Mouse (Mus musculus): ENCODE data around the gene Fbxo9. TPM values are rescaled to one million over a fixed set of nuclear protein-coding genes. Genes with fewer than 3 reads are reported as not detected.

The Fbxo9 gene
- polyA plus RNA-seq, 1 experiment from 2014 or later = 29.8 TPM

- no peaks in the 10 kb centered on the region for H3K27me3 ChIP-seq (ENCODE audit: control insufficient read depth, insufficient read depth, low read length)
- no peaks in the 10 kb centered on the region for H3K9me3 ChIP-seq (ENCODE audit: control insufficient read depth, low read length)
- WGBS = 90% methylated on average over 2 of the region's 2 CpGs
- H3K4me3 ChIP-seq (ENCODE audit: low read depth, low read length) = no peak overlapping the region
- H3K36me3 ChIP-seq (ENCODE audit: control insufficient read depth, insufficient read depth, low read length) = no peaks in the 10 kb centered on the region; the same call in 1 of the 2 replicates
- no peaks in the 10 kb centered on the region; the same call in 1 of the 2 replicates for H3K4me1 ChIP-seq (replicated peaks; ENCODE audit: control insufficient read depth, insufficient read depth, low read length)
- H3K4me2 ChIP-seq (ENCODE audit: low read depth, low read length, severe bottlenecking) = no peak overlapping the region
- DNase-seq (ENCODE audit: low spot score) (peak; percentile 18), ATAC-seq (replicated peaks; ENCODE audit: low FRiP score) (no peak)
- no peak overlapping the region for H3K9ac ChIP-seq (ENCODE audit: low read length)
- H3K27ac ChIP-seq (ENCODE audit: low read depth, low read length) = no peak overlapping the region
Measured at GRCm38 (mm10) chr9:78117690-78118089, 8.8 kb upstream of the Fbxo9 start.

GRCm38 (mm10) chr9:78115746-78116145, 6.9 kb upstream of the Fbxo9 start:
- Histone ChIP-seq H3K4me3 (ENCODE audit: low read depth, low read length) (no peak overlapping the region), H3K4me1 (replicated peaks; ENCODE audit: control insufficient read depth, insufficient read depth, low read length) (no peaks in the 10 kb centered on the region; the same call in 1 of the 2 replicates), H3K36me3 (ENCODE audit: control insufficient read depth, insufficient read depth, low read length) (no peaks in the 10 kb centered on the region), H3K4me2 (ENCODE audit: low read depth, low read length, severe bottlenecking) (no peak overlapping the region), H3K9me3 (ENCODE audit: control insufficient read depth, low read length) (no peaks in the 10 kb centered on the region), H3K9ac (ENCODE audit: low read length) (no peak overlapping the region), H3K27ac (ENCODE audit: low read depth, low read length) (no peak overlapping the region), H3K27me3 (ENCODE audit: control insufficient read depth, insufficient read depth, low read length) (no peaks in the 10 kb centered on the region)
- DNase-seq (ENCODE audit: low spot score) = peak; percentile 35
- WGBS = 95% methylated on average over 9 of the region's 9 CpGs
- no peak for ATAC-seq (replicated peaks; ENCODE audit: low FRiP score)

GRCm38 (mm10) chr9:78113538-78113885, 4.6 kb upstream of the Fbxo9 start:
- H3K27ac ChIP-seq (ENCODE audit: low read depth, low read length) = peak overlapping the region; percentile 87
- ATAC-seq (replicated peaks; ENCODE audit: low FRiP score) = peak; percentile 25
- no peaks in the 10 kb centered on the region; the same call in 1 of the 2 replicates for H3K4me1 ChIP-seq (replicated peaks; ENCODE audit: control insufficient read depth, insufficient read depth, low read length)
- peak overlapping the region; percentile 98 for H3K9ac ChIP-seq (ENCODE audit: low read length)
- DNase-seq (ENCODE audit: low spot score) = no peak
- H3K36me3 ChIP-seq (ENCODE audit: control insufficient read depth, insufficient read depth, low read length) = no peaks in the 10 kb centered on the region
- no peaks in the 10 kb centered on the region for H3K9me3 ChIP-seq (ENCODE audit: control insufficient read depth, low read length)
- H3K4me2 ChIP-seq (ENCODE audit: low read depth, low read length, severe bottlenecking) = peak overlapping the region; percentile 54
- 1% methylated on average over 14 of the region's 14 CpGs for WGBS
- H3K4me3 ChIP-seq (ENCODE audit: low read depth, low read length) = peak overlapping the region; percentile 86
- no peaks in the 10 kb centered on the region for H3K27me3 ChIP-seq (ENCODE audit: control insufficient read depth, insufficient read depth, low read length)

- no peaks in the 10 kb centered on the region for H3K36me3 ChIP-seq (ENCODE audit: control insufficient read depth, insufficient read depth, low read length)
- DNase-seq (ENCODE audit: low spot score) (peak; percentile 95), ATAC-seq (replicated peaks; ENCODE audit: low FRiP score) (peak; percentile 79)
- H3K9ac ChIP-seq (ENCODE audit: low read length) = peak overlapping the region; percentile 98
- H3K27ac ChIP-seq (ENCODE audit: low read depth, low read length) = peak overlapping the region; percentile 87
- peak overlapping the region; percentile 86 for H3K4me3 ChIP-seq (ENCODE audit: low read depth, low read length)
- H3K4me2 ChIP-seq (ENCODE audit: low read depth, low read length, severe bottlenecking) = peak overlapping the region; percentile 54
- no peaks in the 10 kb centered on the region; the same call in 1 of the 2 replicates for H3K4me1 ChIP-seq (replicated peaks; ENCODE audit: control insufficient read depth, insufficient read depth, low read length)
- no peaks in the 10 kb centered on the region for H3K9me3 ChIP-seq (ENCODE audit: control insufficient read depth, low read length)
- WGBS = 2% methylated on average over 47 of the region's 47 CpGs
- no peaks in the 10 kb centered on the region for H3K27me3 ChIP-seq (ENCODE audit: control insufficient read depth, insufficient read depth, low read length)
Measured at GRCm38 (mm10) chr9:78112770-78113537, 4.1 kb upstream of the Fbxo9 start.

- no peak overlapping the region for H3K27ac ChIP-seq (ENCODE audit: low read depth, low read length)
- no peak overlapping the region for H3K4me3 ChIP-seq (ENCODE audit: low read depth, low read length)
- no peaks in the 10 kb centered on the region; the same call in 1 of the 2 replicates for H3K4me1 ChIP-seq (replicated peaks; ENCODE audit: control insufficient read depth, insufficient read depth, low read length)
- H3K4me2 ChIP-seq (ENCODE audit: low read depth, low read length, severe bottlenecking) = no peak overlapping the region
- no peak overlapping the region for H3K9ac ChIP-seq (ENCODE audit: low read length)
- no peaks in the 10 kb centered on the region for H3K27me3 ChIP-seq (ENCODE audit: control insufficient read depth, insufficient read depth, low read length)
- H3K9me3 ChIP-seq (ENCODE audit: control insufficient read depth, low read length) = no peaks in the 10 kb centered on the region
- DNase-seq (ENCODE audit: low spot score) = no peak
- 96% methylated on average over 2 of the region's 2 CpGs for whole genome bisulfite sequencing
- H3K36me3 ChIP-seq (ENCODE audit: control insufficient read depth, insufficient read depth, low read length) = no peaks in the 10 kb centered on the region
- no peak for ATAC-seq (replicated peaks; ENCODE audit: low FRiP score)
Measured at GRCm38 (mm10) chr9:78111456-78111855, 2.6 kb upstream of the Fbxo9 start.

- H3K27me3 ChIP-seq (ENCODE audit: control insufficient read depth, insufficient read depth, low read length) = no peaks in the 10 kb centered on the region
- DNase-seq (ENCODE audit: low spot score) (peak; percentile 36), ATAC-seq (replicated peaks; ENCODE audit: low FRiP score) (no peak)
- no peaks in the 10 kb centered on the region for H3K9me3 ChIP-seq (ENCODE audit: control insufficient read depth, low read length)
- WGBS = 45% methylated on average over 5 of the region's 5 CpGs
- H3K9ac ChIP-seq (ENCODE audit: low read length) = no peak overlapping the region
- H3K4me2 ChIP-seq (ENCODE audit: low read depth, low read length, severe bottlenecking) = peak overlapping the region; percentile 84; the same call in 1 of the 2 replicates
- peak overlapping the region; percentile 79; the same call in 1 of the 2 replicates for H3K4me3 ChIP-seq (ENCODE audit: low read depth, low read length)
- H3K4me1 ChIP-seq (replicated peaks; ENCODE audit: control insufficient read depth, insufficient read depth, low read length) = no peaks in the 10 kb centered on the region; the same call in 1 of the 2 replicates
- H3K36me3 ChIP-seq (ENCODE audit: control insufficient read depth, insufficient read depth, low read length) = no peaks in the 10 kb centered on the region
- no peak overlapping the region for H3K27ac ChIP-seq (ENCODE audit: low read depth, low read length)
Measured at GRCm38 (mm10) chr9:78109656-78110055, 791 bp upstream of the Fbxo9 start.

GRCm38 (mm10) chr9:78107912-78108795, 711 bp downstream of the Fbxo9 start:
- WGBS = under 1% methylated on average over 72 of the region's 88 CpGs
- no peaks in the 10 kb centered on the region for H3K36me3 ChIP-seq (ENCODE audit: control insufficient read depth, insufficient read depth, low read length)
- no peaks in the 10 kb centered on the region for H3K27me3 ChIP-seq (ENCODE audit: control insufficient read depth, insufficient read depth, low read length)
- H3K9ac ChIP-seq (ENCODE audit: low read length) = peak overlapping the region; percentile 84
- H3K4me2 ChIP-seq (ENCODE audit: low read depth, low read length, severe bottlenecking) = peak overlapping the region; percentile 84
- DNase-seq (ENCODE audit: low spot score) (peak; percentile 90), ATAC-seq (replicated peaks; ENCODE audit: low FRiP score) (peak; percentile 81)
- H3K4me1 ChIP-seq (replicated peaks; ENCODE audit: control insufficient read depth, insufficient read depth, low read length) = no peaks in the 10 kb centered on the region
- H3K4me3 ChIP-seq (ENCODE audit: low read depth, low read length) = peak overlapping the region; percentile 79
- peak overlapping the region; percentile 75 for H3K27ac ChIP-seq (ENCODE audit: low read depth, low read length)
- no peaks in the 10 kb centered on the region for H3K9me3 ChIP-seq (ENCODE audit: control insufficient read depth, low read length)

GRCm38 (mm10) chr9:78107582-78107911, 1.3 kb downstream of the Fbxo9 start:
- Histone ChIP-seq H3K9ac (ENCODE audit: low read length) (peak overlapping the region; percentile 84), H3K4me3 (ENCODE audit: low read depth, low read length) (peak overlapping the region; percentile 79), H3K4me1 (replicated peaks; ENCODE audit: control insufficient read depth, insufficient read depth, low read length) (no peaks in the 10 kb centered on the region), H3K9me3 (ENCODE audit: control insufficient read depth, low read length) (no peaks in the 10 kb centered on the region), H3K4me2 (ENCODE audit: low read depth, low read length, severe bottlenecking) (peak overlapping the region; percentile 84), H3K36me3 (ENCODE audit: control insufficient read depth, insufficient read depth, low read length) (no peaks in the 10 kb centered on the region), H3K27me3 (ENCODE audit: control insufficient read depth, insufficient read depth, low read length) (no peaks in the 10 kb centered on the region), H3K27ac (ENCODE audit: low read depth, low read length) (no peak overlapping the region)
- ATAC-seq (replicated peaks; ENCODE audit: low FRiP score) = no peak; the same call in 1 of the 2 replicates
- WGBS = 26% methylated on average over 6 of the region's 6 CpGs
- no peak for DNase-seq (ENCODE audit: low spot score)
